Mouse (Mus musculus): ENCODE data around the gene Junb. TPM values are rescaled to one million over a fixed set of nuclear protein-coding genes. Genes with fewer than 3 reads are reported as not detected.

The Junb gene
- polyA plus RNA-seq, 1 experiment from 2014 or later: 10.1 TPM

DNA sequence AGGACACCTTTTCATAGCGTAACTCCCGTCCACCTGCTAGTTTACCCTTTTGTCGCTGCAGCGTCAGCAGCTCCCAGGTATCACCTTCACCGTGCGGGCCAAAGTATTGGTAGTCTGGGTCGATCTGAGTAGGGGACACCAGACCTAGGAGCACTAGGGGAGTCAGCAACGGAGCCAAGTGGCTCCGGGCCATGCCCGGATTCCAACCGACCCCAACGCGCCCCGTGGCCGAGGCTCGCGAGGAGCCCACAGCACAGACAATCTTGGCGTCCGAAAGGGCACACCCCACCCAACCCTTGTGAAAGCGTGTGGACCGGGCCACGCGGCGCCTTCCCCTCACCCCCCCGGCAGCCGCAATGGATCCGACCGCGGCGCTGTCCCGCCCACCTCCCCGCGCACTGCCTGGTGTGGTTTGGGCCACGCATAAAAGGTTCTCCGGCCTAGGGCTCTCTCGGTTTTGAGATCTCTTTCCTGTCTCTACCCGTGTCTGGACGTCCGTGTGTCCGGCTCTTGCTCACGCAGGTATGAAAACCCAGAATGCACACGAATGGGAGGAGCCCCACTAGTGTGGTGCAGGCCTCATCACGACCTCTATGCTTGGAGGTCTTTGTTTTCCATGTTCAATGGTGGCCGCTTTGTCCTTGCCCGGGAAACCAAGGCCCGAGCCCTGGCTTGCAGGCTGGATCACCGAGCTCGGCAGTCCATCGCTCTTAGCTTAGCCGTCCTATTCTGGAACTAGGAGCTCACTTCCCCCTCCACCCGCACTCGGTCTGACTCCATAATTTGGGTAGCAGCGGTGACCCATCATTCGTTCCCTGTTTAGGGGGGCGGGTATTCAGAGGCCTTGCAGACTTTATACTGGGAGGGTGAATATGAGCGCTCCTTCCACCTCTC lies 9.0 kb downstream of the Junb start, which contains the start of the genes Gm49661, Prdx2 and Rnaseh2a:
Gene Gm49661, minus strand, starts transcription at position 193 of the 894 bp plus-strand sequence.
Gene Prdx2, plus strand, starts transcription at position 347 of the 894 bp plus-strand sequence.
Gene Rnaseh2a, minus strand, starts transcription at position 527 of the 894 bp plus-strand sequence.
- under 1% methylated on average over 56 of the region's 56 CpGs for WGBS
- Histone ChIP-seq H3K4me3 (ENCODE audit: control insufficient read depth in 1 of 2, insufficient read depth in 1 of 2, low read depth in 1 of 2, low read length in 2 of 2) (peak within 1 kb of the TSS; percentile 57 to 70), H3K4me2 (ENCODE audit: low read length) (peak within 1 kb of the TSS; percentile 82), H3K9me3 (ENCODE audit: control insufficient read depth, low read length) (no peaks in the 10 kb centered on the region), H3K4me1 (ENCODE audit: control insufficient read depth in 2 of 2, insufficient read depth in 2 of 2, low read length in 2 of 2) (peaks cover 19 to 36% of the 10 kb centered on the region in 2 experiments), H3K36me3 (ENCODE audit: control insufficient read depth, insufficient read depth, low read length) (peaks cover 40% of the 10 kb centered on the region), H3K27ac (replicated peaks in 1 of 2; ENCODE audit: control insufficient read depth in 1 of 2, insufficient read depth in 1 of 2, low read depth in 2 of 2, low read length in 2 of 2) (peak within 1 kb of the TSS; percentile 82 to 90), H3K27me3 (ENCODE audit: control insufficient read depth, insufficient read depth, low read length) (no peaks in the 10 kb centered on the region), H3K9ac (ENCODE audit: low read length) (peak within 1 kb of the TSS; percentile 83)
- ATAC-seq (ENCODE audit: insufficient number of reproducible peaks, insufficient read depth, low FRiP score, low read depth): peak; percentile 62

- H3K4me1 ChIP-seq (ENCODE audit: control insufficient read depth in 2 of 2, insufficient read depth in 2 of 2, low read length in 2 of 2): peaks cover 19 to 34% of the 10 kb centered on the region in 2 experiments
- peak overlapping the region; percentile 82 for H3K4me2 ChIP-seq (ENCODE audit: low read length)
- H3K36me3 ChIP-seq (ENCODE audit: control insufficient read depth, insufficient read depth, low read length): peaks cover 31% of the 10 kb centered on the region
- WGBS: 33% methylated on average over 2 of the region's 2 CpGs
- H3K27me3 ChIP-seq (ENCODE audit: control insufficient read depth, insufficient read depth, low read length): no peaks in the 10 kb centered on the region
- peak overlapping the region; percentile 57 to 70 for H3K4me3 ChIP-seq (ENCODE audit: control insufficient read depth in 1 of 2, insufficient read depth in 1 of 2, low read depth in 1 of 2, low read length in 2 of 2)
- no peak for ATAC-seq (ENCODE audit: insufficient number of reproducible peaks, insufficient read depth, low FRiP score, low read depth)
- peak overlapping the region; percentile 82 to 90 for H3K27ac ChIP-seq (replicated peaks in 1 of 2; ENCODE audit: control insufficient read depth in 1 of 2, insufficient read depth in 1 of 2, low read depth in 2 of 2, low read length in 2 of 2)
- no peaks in the 10 kb centered on the region for H3K9me3 ChIP-seq (ENCODE audit: control insufficient read depth, low read length)
- H3K9ac ChIP-seq (ENCODE audit: low read length): peak overlapping the region; percentile 83
Observed at GRCm38 (mm10) chr8:84968650-84969049, 9.9 kb downstream of the Junb start.

GRCm38 (mm10) chr8:84967532-84968304 lies 10.8 kb downstream of the Junb start:
- ATAC-seq (ENCODE audit: insufficient number of reproducible peaks, insufficient read depth, low FRiP score, low read depth): no peak
- H3K27me3 ChIP-seq (ENCODE audit: control insufficient read depth, insufficient read depth, low read length): no peaks in the 10 kb centered on the region
- H3K9me3 ChIP-seq (ENCODE audit: control insufficient read depth, low read length): no peaks in the 10 kb centered on the region
- H3K4me3 ChIP-seq (ENCODE audit: control insufficient read depth in 1 of 2, insufficient read depth in 1 of 2, low read depth in 1 of 2, low read length in 2 of 2): no peak overlapping the region
- no peak overlapping the region for H3K4me2 ChIP-seq (ENCODE audit: low read length)
- no peak overlapping the region for H3K27ac ChIP-seq (replicated peaks in 1 of 2; ENCODE audit: control insufficient read depth in 1 of 2, insufficient read depth in 1 of 2, low read depth in 2 of 2, low read length in 2 of 2)
- WGBS: 85% methylated on average over 13 of the region's 13 CpGs
- peaks cover 19 to 34% of the 10 kb centered on the region in 2 experiments for H3K4me1 ChIP-seq (ENCODE audit: control insufficient read depth in 2 of 2, insufficient read depth in 2 of 2, low read length in 2 of 2)
- no peak overlapping the region for H3K9ac ChIP-seq (ENCODE audit: low read length)
- peaks cover 22% of the 10 kb centered on the region for H3K36me3 ChIP-seq (ENCODE audit: control insufficient read depth, insufficient read depth, low read length)

GRCm38 (mm10) chr8:84966603-84967002 lies 11.9 kb downstream of the Junb start:
- H3K36me3 ChIP-seq (ENCODE audit: control insufficient read depth, insufficient read depth, low read length): peaks cover 11% of the 10 kb centered on the region
- no peaks in the 10 kb centered on the region for H3K27me3 ChIP-seq (ENCODE audit: control insufficient read depth, insufficient read depth, low read length)
- ATAC-seq (ENCODE audit: insufficient number of reproducible peaks, insufficient read depth, low FRiP score, low read depth): no peak
- no peak overlapping the region for H3K4me3 ChIP-seq (ENCODE audit: control insufficient read depth in 1 of 2, insufficient read depth in 1 of 2, low read depth in 1 of 2, low read length in 2 of 2)
- peak overlapping the region; percentile 98 for H3K4me2 ChIP-seq (ENCODE audit: low read length)
- 38% methylated on average over 3 of the region's 3 CpGs for WGBS
- H3K9ac ChIP-seq (ENCODE audit: low read length): no peak overlapping the region
- peak overlapping the region; percentile 37 to 59; a peak in 2 of 4 replicates for H3K27ac ChIP-seq (replicated peaks in 1 of 2; ENCODE audit: control insufficient read depth in 1 of 2, insufficient read depth in 1 of 2, low read depth in 2 of 2, low read length in 2 of 2)
- no peaks in the 10 kb centered on the region for H3K9me3 ChIP-seq (ENCODE audit: control insufficient read depth, low read length)
- peaks cover 19 to 34% of the 10 kb centered on the region in 2 experiments for H3K4me1 ChIP-seq (ENCODE audit: control insufficient read depth in 2 of 2, insufficient read depth in 2 of 2, low read length in 2 of 2)

GRCm38 (mm10) chr8:84965731-84966291 lies 12.7 kb downstream of the Junb start:
- WGBS: under 1% methylated on average over 41 of the region's 41 CpGs
- Histone ChIP-seq H3K4me1 (ENCODE audit: control insufficient read depth in 2 of 2, insufficient read depth in 2 of 2, low read length in 2 of 2) (peaks cover 17 to 31% of the 10 kb centered on the region in 2 experiments), H3K4me2 (ENCODE audit: low read length) (peak overlapping the region; percentile 98), H3K9me3 (ENCODE audit: control insufficient read depth, low read length) (no peaks in the 10 kb centered on the region), H3K4me3 (ENCODE audit: control insufficient read depth in 1 of 2, insufficient read depth in 1 of 2, low read depth in 1 of 2, low read length in 2 of 2) (peak overlapping the region; percentile 63 to 74), H3K27me3 (ENCODE audit: control insufficient read depth, insufficient read depth, low read length) (no peaks in the 10 kb centered on the region), H3K27ac (replicated peaks in 1 of 2; ENCODE audit: control insufficient read depth in 1 of 2, insufficient read depth in 1 of 2, low read depth in 2 of 2, low read length in 2 of 2) (peak overlapping the region; percentile 54 to 62), H3K36me3 (ENCODE audit: control insufficient read depth, insufficient read depth, low read length) (peaks cover 8% of the 10 kb centered on the region), H3K9ac (ENCODE audit: low read length) (peak overlapping the region; percentile 79)
- peak; percentile 85 for ATAC-seq (ENCODE audit: insufficient number of reproducible peaks, insufficient read depth, low FRiP score, low read depth)

DNA sequence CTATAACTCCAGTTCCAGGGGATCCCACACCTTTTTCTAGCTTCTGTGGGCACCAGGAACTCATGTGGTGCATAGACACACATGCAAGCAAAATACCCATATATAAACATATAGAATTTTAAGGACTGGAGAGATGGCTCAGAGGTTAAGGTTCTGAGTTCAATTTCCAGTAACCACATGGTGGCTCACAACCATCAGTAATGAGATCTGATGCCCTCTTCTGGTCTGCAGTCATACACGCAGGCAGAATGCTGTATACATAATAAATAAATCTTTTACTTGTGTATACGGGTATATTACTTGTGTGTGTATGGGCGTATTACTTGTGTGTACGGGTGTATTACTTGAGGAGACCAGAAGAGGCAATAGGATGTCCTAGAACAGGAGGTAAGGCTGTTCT lies 14.6 kb downstream of the Junb start:
- H3K27ac ChIP-seq (replicated peaks in 1 of 2; ENCODE audit: control insufficient read depth in 1 of 2, insufficient read depth in 1 of 2, low read depth in 2 of 2, low read length in 2 of 2): no peak overlapping the region
- no peak for ATAC-seq (ENCODE audit: insufficient number of reproducible peaks, insufficient read depth, low FRiP score, low read depth)
- no peaks in the 10 kb centered on the region for H3K27me3 ChIP-seq (ENCODE audit: control insufficient read depth, insufficient read depth, low read length)
- no peaks in the 10 kb centered on the region for H3K9me3 ChIP-seq (ENCODE audit: control insufficient read depth, low read length)
- H3K9ac ChIP-seq (ENCODE audit: low read length): no peak overlapping the region
- no peak overlapping the region for H3K4me2 ChIP-seq (ENCODE audit: low read length)
- peaks cover 13 to 26% of the 10 kb centered on the region in 2 experiments for H3K4me1 ChIP-seq (ENCODE audit: control insufficient read depth in 2 of 2, insufficient read depth in 2 of 2, low read length in 2 of 2)
- H3K36me3 ChIP-seq (ENCODE audit: control insufficient read depth, insufficient read depth, low read length): peaks cover 17% of the 10 kb centered on the region; the same call in 1 of the 2 replicates
- H3K4me3 ChIP-seq (ENCODE audit: control insufficient read depth in 1 of 2, insufficient read depth in 1 of 2, low read depth in 1 of 2, low read length in 2 of 2): no peak overlapping the region
- 89% methylated on average over 4 of the region's 4 CpGs for WGBS

DNA sequence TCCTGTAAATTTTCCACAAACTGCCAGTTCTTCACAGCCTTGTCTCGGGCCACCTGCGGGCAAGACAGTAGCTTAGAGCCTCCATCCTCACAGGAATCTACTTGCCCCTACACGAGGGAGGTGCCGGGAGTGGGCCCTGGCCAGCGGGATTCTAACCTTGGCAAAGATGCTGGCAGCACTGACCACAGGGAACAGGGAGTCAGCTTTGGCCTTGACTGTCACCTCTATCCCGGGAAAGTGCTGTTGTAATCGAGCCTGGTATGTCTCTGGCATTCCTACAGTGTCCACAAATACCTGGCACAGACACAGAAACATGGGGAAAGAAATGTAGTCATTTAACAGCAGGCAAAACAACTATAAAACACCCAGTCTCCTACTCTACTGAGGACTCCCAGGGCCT lies 18.7 kb downstream of the Junb start:
- H3K36me3 ChIP-seq (ENCODE audit: control insufficient read depth, insufficient read depth, low read length): peaks cover 31% of the 10 kb centered on the region

More for the DNA sequence above, 18.7 kb downstream of the Junb start:
- WGBS: 74% methylated on average over 7 of the region's 7 CpGs
- Histone ChIP-seq H3K27me3 (ENCODE audit: control insufficient read depth, insufficient read depth, low read length) (no peaks in the 10 kb centered on the region), H3K4me1 (ENCODE audit: control insufficient read depth in 2 of 2, insufficient read depth in 2 of 2, low read length in 2 of 2) (peaks cover 1 to 2% of the 10 kb centered on the region in 2 experiments; a peak in 3 of 4 replicates), H3K9ac (ENCODE audit: low read length) (no peak overlapping the region), H3K9me3 (ENCODE audit: control insufficient read depth, low read length) (no peaks in the 10 kb centered on the region), H3K27ac (replicated peaks in 1 of 2; ENCODE audit: control insufficient read depth in 1 of 2, insufficient read depth in 1 of 2, low read depth in 2 of 2, low read length in 2 of 2) (no peak overlapping the region), H3K4me2 (ENCODE audit: low read length) (no peak overlapping the region), H3K4me3 (ENCODE audit: control insufficient read depth in 1 of 2, insufficient read depth in 1 of 2, low read depth in 1 of 2, low read length in 2 of 2) (no peak overlapping the region)
- ATAC-seq (ENCODE audit: insufficient number of reproducible peaks, insufficient read depth, low FRiP score, low read depth): no peak
